Mouse (Mus musculus): ENCODE measurements at regions not wholly inside any gene's neighbourhood (a gene's known extent, or its start where the extent isn't known, plus 50 kb on each side); places are given as distances from the start of the nearest gene placed in this dataset.

DNA sequence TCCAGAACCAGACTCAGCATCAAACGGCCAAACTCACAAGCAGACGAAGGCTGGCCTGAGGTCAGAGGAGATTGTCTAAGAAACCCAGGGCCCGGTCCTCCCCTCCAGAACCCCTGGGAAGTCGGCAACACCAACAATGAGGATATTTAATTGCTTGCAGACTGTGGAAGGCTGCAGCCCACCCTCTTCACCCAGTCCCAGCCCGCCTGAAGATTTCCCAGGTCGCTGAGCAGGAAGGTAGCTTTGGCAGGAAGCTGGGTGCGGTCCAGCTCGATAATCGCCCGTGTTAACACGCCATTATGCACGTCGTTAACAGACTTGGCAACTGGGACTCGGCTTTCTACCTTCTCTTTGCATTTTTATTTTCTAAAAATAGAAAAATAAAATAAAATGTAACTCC, 165.2 kb upstream of the Usp24 start:
- Histone ChIP-seq H3K27me3 (ENCODE audit: low read depth, poor library complexity, severe bottlenecking) (no peaks in the 10 kb centered on the region), H3K36me3 (no peaks in the 10 kb centered on the region), H3K4me3 (no peak overlapping the region), H3K4me1 (no peaks in the 10 kb centered on the region), H3K9me3 (replicated peaks) (0 out of 2 replicates have a peak, but pooled peaks cover 2% of the 10 kb centered on the region), H3K27ac (replicated peaks) (no peak overlapping the region)
- 81% methylated on average over 14 of the region's 14 CpGs for WGBS
- DNase-seq (ENCODE audit: low spot score), result no peak

DNA sequence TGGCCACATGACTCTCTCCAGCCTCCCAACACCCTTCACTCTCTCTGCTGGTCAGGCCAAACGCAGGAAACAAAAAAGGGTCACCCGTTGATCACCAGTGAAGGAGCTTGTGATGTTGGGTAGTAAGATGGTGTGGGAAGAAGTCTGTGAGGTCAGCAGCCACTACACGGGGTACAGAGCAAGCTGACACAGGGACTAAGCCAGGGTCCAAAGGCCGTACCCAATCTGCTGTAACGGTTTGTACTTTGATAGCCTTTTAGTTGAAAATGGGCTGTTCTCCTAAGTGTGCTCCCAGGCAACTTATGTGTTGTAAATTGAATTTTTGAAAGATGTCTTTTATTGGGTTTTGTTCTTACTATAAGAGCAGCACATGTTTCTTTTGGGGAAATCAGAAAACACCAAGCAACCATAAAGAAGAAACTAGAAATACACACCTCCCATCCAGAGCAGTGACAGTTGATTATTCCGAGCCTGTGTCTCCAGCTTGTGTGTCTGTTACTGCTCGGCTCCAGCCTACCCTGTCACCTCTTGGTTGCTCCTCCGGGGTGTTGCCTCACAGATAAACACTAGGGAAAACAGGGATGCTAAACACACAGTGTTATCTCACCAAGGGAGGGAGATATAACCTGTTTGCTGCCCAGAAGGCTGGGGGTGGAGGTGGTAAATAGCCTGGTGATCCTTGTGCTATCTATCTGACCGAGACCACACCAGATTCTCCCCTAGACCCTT, 158.4 kb upstream of the Usp24 start:
- Histone ChIP-seq H3K36me3 (no peaks in the 10 kb centered on the region), H3K4me1 (no peaks in the 10 kb centered on the region), H3K9me3 (replicated peaks) (0 out of 2 replicates have a peak, but pooled peaks cover 2% of the 10 kb centered on the region), H3K27me3 (ENCODE audit: low read depth, poor library complexity, severe bottlenecking) (no peaks in the 10 kb centered on the region), H3K27ac (replicated peaks) (no peak overlapping the region), H3K4me3 (no peak overlapping the region)
- 83% methylated on average over 9 of the region's 9 CpGs for WGBS
- no peak for DNase-seq (ENCODE audit: low spot score)

- 74% methylated on average over 2 of the region's 2 CpGs for WGBS
- Histone ChIP-seq H3K9me3 (replicated peaks) (no peaks in the 10 kb centered on the region), H3K4me1 (no peaks in the 10 kb centered on the region), H3K27me3 (ENCODE audit: low read depth, poor library complexity, severe bottlenecking) (no peaks in the 10 kb centered on the region), H3K36me3 (no peaks in the 10 kb centered on the region), H3K27ac (replicated peaks) (no peak overlapping the region), H3K4me3 (no peak overlapping the region)
- DNase-seq (ENCODE audit: low spot score), result no peak
Observed at GRCm38 (mm10) chr4:106161592-106161991, 154.4 kb upstream of the Usp24 start.

DNA sequence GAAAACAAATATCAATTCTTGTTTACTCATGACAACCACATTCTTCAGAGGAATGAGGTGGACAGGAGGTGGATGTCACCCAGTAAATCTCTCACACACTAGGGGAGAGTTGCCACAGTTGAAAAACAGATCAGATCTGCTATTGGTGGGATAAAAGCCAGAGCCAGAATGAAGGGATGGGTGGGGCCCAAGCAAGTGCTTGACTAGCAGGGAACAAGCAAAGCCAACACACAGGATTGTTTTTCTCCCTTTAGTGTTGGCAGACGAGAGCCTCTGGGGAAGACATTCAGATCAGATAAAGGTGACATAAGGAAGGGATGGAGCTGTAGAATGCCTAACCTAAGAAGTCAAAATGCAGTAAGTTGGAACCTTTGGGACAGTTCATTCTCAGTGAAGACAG, 153.5 kb upstream of the Usp24 start:
- WGBS, result 68% methylated on average over 1 of the region's 1 CpGs
- DNase-seq (ENCODE audit: low spot score), result no peak
- Histone ChIP-seq H3K9me3 (replicated peaks) (no peaks in the 10 kb centered on the region), H3K4me3 (no peak overlapping the region), H3K27ac (replicated peaks) (no peak overlapping the region), H3K36me3 (no peaks in the 10 kb centered on the region), H3K4me1 (no peaks in the 10 kb centered on the region), H3K27me3 (ENCODE audit: low read depth, poor library complexity, severe bottlenecking) (no peaks in the 10 kb centered on the region)

- Histone ChIP-seq H3K4me1 (no peaks in the 10 kb centered on the region), H3K36me3 (no peaks in the 10 kb centered on the region), H3K27me3 (ENCODE audit: low read depth, poor library complexity, severe bottlenecking) (no peaks in the 10 kb centered on the region), H3K9me3 (replicated peaks) (no peaks in the 10 kb centered on the region), H3K4me3 (no peak overlapping the region), H3K27ac (replicated peaks) (no peak overlapping the region)
- DNase-seq (ENCODE audit: low spot score), result no peak
Observed at GRCm38 (mm10) chr4:106163220-106163619, 152.8 kb upstream of the Usp24 start.

DNA sequence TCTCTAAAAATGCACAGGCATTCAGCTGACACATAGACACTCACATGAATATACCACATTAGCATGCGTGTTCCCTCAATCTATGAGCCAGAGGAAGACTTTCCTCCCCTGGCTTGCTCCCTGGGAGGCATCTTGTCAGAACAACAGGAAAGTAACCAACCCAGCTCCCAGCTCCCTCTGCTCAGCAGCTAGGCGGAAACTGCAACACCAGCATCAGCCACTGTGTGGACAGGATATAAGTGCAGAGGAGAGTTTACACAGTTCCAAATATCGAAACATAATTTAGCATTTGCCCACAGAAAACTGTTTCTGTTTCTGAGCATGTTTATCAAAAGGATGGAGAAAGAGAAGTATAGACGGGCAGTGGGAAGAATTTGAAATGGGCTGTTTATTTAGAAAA, 148.3 kb upstream of the Usp24 start:
- H3K4me1 ChIP-seq, result no peaks in the 10 kb centered on the region
- 78% methylated on average over 4 of the region's 4 CpGs for WGBS
- H3K36me3 ChIP-seq, result no peaks in the 10 kb centered on the region
- H3K27me3 ChIP-seq (ENCODE audit: low read depth, poor library complexity, severe bottlenecking), result no peaks in the 10 kb centered on the region
- no peak overlapping the region for H3K4me3 ChIP-seq
- H3K9me3 ChIP-seq (replicated peaks), result no peaks in the 10 kb centered on the region
- no peak overlapping the region for H3K27ac ChIP-seq (replicated peaks)
- no peak for DNase-seq (ENCODE audit: low spot score)

GRCm38 (mm10) chr4:106168741-106169140, 147.3 kb upstream of the Usp24 start:
- WGBS, result 86% methylated on average over 6 of the region's 6 CpGs
- Histone ChIP-seq H3K27ac (replicated peaks) (no peak overlapping the region), H3K36me3 (no peaks in the 10 kb centered on the region), H3K9me3 (replicated peaks) (no peaks in the 10 kb centered on the region), H3K27me3 (ENCODE audit: low read depth, poor library complexity, severe bottlenecking) (no peaks in the 10 kb centered on the region), H3K4me1 (no peaks in the 10 kb centered on the region), H3K4me3 (no peak overlapping the region)
- DNase-seq (ENCODE audit: low spot score), result no peak

GRCm38 (mm10) chr4:106169466-106169865, 146.5 kb upstream of the Usp24 start:
- Histone ChIP-seq H3K27ac (replicated peaks) (no peak overlapping the region), H3K9me3 (replicated peaks) (no peaks in the 10 kb centered on the region), H3K27me3 (ENCODE audit: low read depth, poor library complexity, severe bottlenecking) (no peaks in the 10 kb centered on the region), H3K36me3 (no peaks in the 10 kb centered on the region), H3K4me3 (no peak overlapping the region), H3K4me1 (no peaks in the 10 kb centered on the region)
- no peak for DNase-seq (ENCODE audit: low spot score)
- 95% methylated on average over 4 of the region's 4 CpGs for WGBS

GRCm38 (mm10) chr4:106170731-106171130, 145.3 kb upstream of the Usp24 start:
- DNase-seq (ENCODE audit: low spot score), result no peak
- WGBS, result 88% methylated on average over 8 of the region's 8 CpGs

GRCm38 (mm10) chr4:106175352-106175751, 140.7 kb upstream of the Usp24 start:
- no peak for DNase-seq (ENCODE audit: low spot score)
- H3K36me3 ChIP-seq, result no peaks in the 10 kb centered on the region
- 88% methylated on average over 5 of the region's 5 CpGs for WGBS
- no peak overlapping the region for H3K4me3 ChIP-seq
- H3K4me1 ChIP-seq, result no peaks in the 10 kb centered on the region
- H3K9me3 ChIP-seq (replicated peaks), result no peaks in the 10 kb centered on the region
- H3K27ac ChIP-seq (replicated peaks), result no peak overlapping the region
- H3K27me3 ChIP-seq (ENCODE audit: low read depth, poor library complexity, severe bottlenecking), result no peaks in the 10 kb centered on the region

More at GRCm38 (mm10) chr4:106170731-106171130, 145.3 kb upstream of the Usp24 start:
- Histone ChIP-seq H3K27me3 (ENCODE audit: low read depth, poor library complexity, severe bottlenecking) (no peaks in the 10 kb centered on the region), H3K36me3 (no peaks in the 10 kb centered on the region), H3K27ac (replicated peaks) (no peak overlapping the region), H3K9me3 (replicated peaks) (no peaks in the 10 kb centered on the region), H3K4me1 (no peaks in the 10 kb centered on the region), H3K4me3 (no peak overlapping the region)

- DNase-seq (ENCODE audit: low spot score), result no peak
- H3K27me3 ChIP-seq (ENCODE audit: low read depth, poor library complexity, severe bottlenecking), result no peaks in the 10 kb centered on the region
- no peaks in the 10 kb centered on the region for H3K36me3 ChIP-seq
- H3K4me3 ChIP-seq, result no peak overlapping the region
- 90% methylated on average over 13 of the region's 13 CpGs for WGBS
- H3K4me1 ChIP-seq, result no peaks in the 10 kb centered on the region
- H3K27ac ChIP-seq (replicated peaks), result no peak overlapping the region
- H3K9me3 ChIP-seq (replicated peaks), result 0 out of 2 replicates have a peak, but pooled peaks cover 4% of the 10 kb centered on the region
Observed at GRCm38 (mm10) chr4:106185745-106186501, 130.1 kb upstream of the Usp24 start.

DNA sequence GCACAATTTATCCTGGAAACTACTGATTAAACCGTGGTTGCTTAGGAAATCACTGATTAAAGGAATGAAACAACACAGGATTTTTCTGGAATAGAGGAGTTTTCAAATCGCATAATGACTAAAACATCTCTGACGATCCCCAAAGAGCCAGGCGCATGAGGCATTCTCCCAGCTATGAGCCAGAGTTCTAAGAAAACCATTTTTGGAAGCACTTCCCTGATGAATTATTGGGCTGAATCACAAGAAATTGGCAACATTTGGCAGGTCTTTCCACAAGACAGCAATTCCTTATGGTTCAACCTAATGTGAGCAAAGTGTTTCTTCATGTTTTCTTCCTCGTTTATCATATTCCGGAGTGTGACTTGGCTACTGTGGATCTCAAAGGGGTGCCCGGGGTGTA, 129.3 kb upstream of the Usp24 start:
- Histone ChIP-seq H3K4me1 (no peaks in the 10 kb centered on the region), H3K27ac (replicated peaks) (no peak overlapping the region), H3K9me3 (replicated peaks) (0 out of 2 replicates have a peak, but pooled peaks cover 4% of the 10 kb centered on the region), H3K4me3 (no peak overlapping the region), H3K36me3 (no peaks in the 10 kb centered on the region), H3K27me3 (ENCODE audit: low read depth, poor library complexity, severe bottlenecking) (no peaks in the 10 kb centered on the region)
- DNase-seq (ENCODE audit: low spot score), result no peak
- 95% methylated on average over 7 of the region's 7 CpGs for WGBS

GRCm38 (mm10) chr4:106190248-106190647, 125.8 kb upstream of the Usp24 start:
- no peaks in the 10 kb centered on the region for H3K9me3 ChIP-seq (replicated peaks)
- no peak for DNase-seq (ENCODE audit: low spot score)
- H3K4me1 ChIP-seq, result no peaks in the 10 kb centered on the region
- no peaks in the 10 kb centered on the region for H3K36me3 ChIP-seq
- no peaks in the 10 kb centered on the region for H3K27me3 ChIP-seq (ENCODE audit: low read depth, poor library complexity, severe bottlenecking)
- no peak overlapping the region for H3K27ac ChIP-seq (replicated peaks)
- H3K4me3 ChIP-seq, result no peak overlapping the region
- WGBS, result 85% methylated on average over 4 of the region's 4 CpGs
